Comparison of ENCODE assay signal across 10 mouse cellular contexts in the genomic region with DNA sequence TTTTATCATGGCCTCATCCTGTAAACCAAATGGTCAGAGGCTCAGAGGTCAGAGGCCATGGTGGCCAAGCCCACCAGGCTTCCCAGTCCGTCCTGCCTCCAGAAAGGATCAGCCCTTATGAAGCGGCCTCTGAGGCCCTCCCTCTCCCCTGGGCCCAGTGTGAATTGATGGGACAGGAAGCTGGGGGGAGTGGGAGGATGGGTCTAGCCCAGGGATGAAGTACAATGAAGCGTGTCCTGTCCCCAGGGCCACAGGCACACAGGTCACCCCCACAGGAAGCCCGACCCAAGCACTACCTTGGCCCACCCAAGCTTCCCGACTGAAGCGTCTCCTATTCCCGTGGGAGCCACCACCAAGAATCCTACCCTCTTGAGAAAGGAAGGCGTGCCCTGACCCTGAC.
DNase-seq lines count a peak whose midpoint lies in the region; ATAC-seq lines count a peak whose summit lies in the region.
"Had no signal": no experiment of that assay in that cellular context is flagged by ENCODE, and none has a peak within 500 bp of the region (broad histone marks: within the 10 kb centered on the region; RNA-seq: fewer than 3 reads in every experiment).

No protein-coding gene starts in this region.

- peak overlapping the region; percentile 77 for H3K27ac ChIP-seq in forebrain, embryonic 10.5 days
- H3K27ac ChIP-seq in forebrain, embryonic 16.5 days (ENCODE audit: low read length), result no peak overlapping the region
- H3K27ac ChIP-seq in heart, embryonic 15.5 days, result peak overlapping the region; percentile 79
- peak overlapping the region; percentile 90 for H3K27ac ChIP-seq in liver, embryonic 13.5 days

- no peak for DNase-seq in forebrain, embryonic 10.5 days (ENCODE audit: extremely low spot score, low spot score)
- peak; percentile 67 for DNase-seq in adrenal gland, postnatal 14 days
- no peak for DNase-seq in liver, embryonic 13.5 days
- DNase-seq in right cerebral cortex, postnatal 14 days, result no peak
- no peak for DNase-seq in left cerebral cortex, adult 11 months (ENCODE audit: low spot score)

- peaks cover 81% of the 10 kb centered on the region for H3K36me3 ChIP-seq in forebrain, embryonic 10.5 days (replicated peaks)
- no peaks in the 10 kb centered on the region for H3K36me3 ChIP-seq in forebrain, embryonic 16.5 days (ENCODE audit: control insufficient read depth, insufficient read depth)
- no peaks in the 10 kb centered on the region for H3K36me3 ChIP-seq in heart, embryonic 15.5 days
- peaks cover 4% of the 10 kb centered on the region; the same call in 1 of the 2 replicates for H3K36me3 ChIP-seq in liver, embryonic 13.5 days

- no peaks in the 10 kb centered on the region for H3K9me3 ChIP-seq in forebrain, embryonic 10.5 days
- no peaks in the 10 kb centered on the region for H3K9me3 ChIP-seq in forebrain, embryonic 16.5 days (ENCODE audit: control insufficient read depth, low read length)
- no peaks in the 10 kb centered on the region for H3K9me3 ChIP-seq in heart, embryonic 15.5 days (replicated peaks)
- no peaks in the 10 kb centered on the region for H3K9me3 ChIP-seq in liver, embryonic 13.5 days (replicated peaks)

- H3K4me2 ChIP-seq in forebrain, embryonic 16.5 days (ENCODE audit: low read length), result no peak overlapping the region
- H3K4me2 ChIP-seq in heart, embryonic 15.5 days, result no peak overlapping the region
- peak overlapping the region; percentile 29; the same call in 1 of the 2 replicates for H3K4me2 ChIP-seq in liver, embryonic 13.5 days

- no peak for ATAC-seq in forebrain, embryonic 16.5 days
- ATAC-seq in heart, embryonic 15.5 days (replicated peaks; ENCODE audit: insufficient number of reproducible peaks, insufficient read depth, low FRiP score, low read depth), result 0 out of 2 replicates have a peak, but pooled peaks have one; percentile 5
- no peak for ATAC-seq in liver, embryonic 13.5 days (ENCODE audit: low read depth)
- ATAC-seq in CD4-positive, CD25-positive, alpha-beta regulatory T cell, adult 4 months, result no peak
- ATAC-seq: activated CD4-positive, CD25-positive, alpha-beta regulatory T cell, adult 4 months had no signal

- no peak overlapping the region for H3K4me3 ChIP-seq in forebrain, embryonic 10.5 days
- H3K4me3 ChIP-seq in forebrain, embryonic 16.5 days (replicated peaks; ENCODE audit: low read length), result no peak overlapping the region
- no peak overlapping the region for H3K4me3 ChIP-seq in heart, embryonic 15.5 days
- H3K4me3 ChIP-seq in liver, embryonic 13.5 days (replicated peaks), result no peak overlapping the region
- H3K4me3 ChIP-seq: erythroblast, embryonic 14.5 days had no signal

- peaks cover 66% of the 10 kb centered on the region for H3K4me1 ChIP-seq in forebrain, embryonic 10.5 days
- H3K4me1 ChIP-seq in forebrain, embryonic 16.5 days (replicated peaks; ENCODE audit: control insufficient read depth, insufficient read depth, low read length), result peaks cover 12% of the 10 kb centered on the region
- H3K4me1 ChIP-seq in heart, embryonic 15.5 days (replicated peaks), result peaks cover 78% of the 10 kb centered on the region
- H3K4me1 ChIP-seq in liver, embryonic 13.5 days (replicated peaks), result peaks cover 87% of the 10 kb centered on the region

- no peak overlapping the region for H3K9ac ChIP-seq in forebrain, embryonic 16.5 days (replicated peaks; ENCODE audit: low read depth, low read length)
- no peak overlapping the region for H3K9ac ChIP-seq in heart, embryonic 15.5 days
- peak overlapping the region; percentile 59 for H3K9ac ChIP-seq in liver, embryonic 13.5 days

- H3K27me3 ChIP-seq in forebrain, embryonic 10.5 days (ENCODE audit: poor library complexity, severe bottlenecking), result no peaks in the 10 kb centered on the region
- no peaks in the 10 kb centered on the region for H3K27me3 ChIP-seq in forebrain, embryonic 16.5 days (replicated peaks; ENCODE audit: control insufficient read depth, insufficient read depth, low read length)
- no peaks in the 10 kb centered on the region for H3K27me3 ChIP-seq in heart, embryonic 15.5 days
- no peaks in the 10 kb centered on the region for H3K27me3 ChIP-seq in liver, embryonic 13.5 days

- WGBS in forebrain, embryonic 10.5 days, result 76% methylated on average over 8 of the region's 8 CpGs
- whole genome bisulfite sequencing in forebrain, embryonic 16.5 days, result 88% methylated on average over 8 of the region's 8 CpGs
- WGBS in heart, embryonic 15.5 days, result 68% methylated on average over 8 of the region's 8 CpGs
- 64% methylated on average over 8 of the region's 8 CpGs for WGBS in liver, embryonic 13.5 days (ENCODE audit: insufficient replicate concordance)
